ENCODE assay signal across 10 mouse cellular contexts in genomic region chr2:170175190-170175589, GRCm38 (mm10). TPM values are rescaled to one million over a fixed set of nuclear protein-coding genes. Genes with fewer than 3 reads are reported as not detected.
A peak's percentile ranks its signal among the peaks of the same experiment; 100 is the strongest.
DNase-seq lines count a peak whose midpoint lies in the region; ATAC-seq and TF ChIP-seq lines count a peak whose summit lies in the region.
"Had no signal": no experiment of that assay in that cellular context is flagged by ENCODE, and none has a peak within 500 bp of the region (broad histone marks: within the 10 kb centered on the region; RNA-seq: fewer than 3 reads in every experiment).

No protein-coding gene starts in this region.

- peak; percentile 79 for DNase-seq in heart, adult 11 months
- DNase-seq in heart, postnatal 10 days: no peak
- no peak for DNase-seq in kidney, postnatal 4 days
- DNase-seq in thymus, adult 2 months: no peak
- no peak for DNase-seq in thymus, postnatal 14 days
- DNase-seq in B cell, adult 2 months: no peak
- no peak for DNase-seq in left cerebral cortex, adult 8-10 months (ENCODE audit: low spot score in 2 of 2)
- DNase-seq: gastrocnemius, postnatal 14 days; lung, adult 18-20 months had no signal

- H3K27ac ChIP-seq in kidney, embryonic 14.5 days (ENCODE audit: low read depth, low read length): peak overlapping the region; percentile 67
- H3K27ac ChIP-seq in thymus, adult 2 months (ENCODE audit: control insufficient read depth, insufficient read depth, low read length): peak overlapping the region; percentile 85

- H3K36me3 ChIP-seq in kidney, embryonic 14.5 days (ENCODE audit: control insufficient read depth, insufficient read depth, low read length): no peaks in the 10 kb centered on the region
- H3K36me3 ChIP-seq in thymus, adult 2 months (ENCODE audit: control insufficient read depth, insufficient read depth, low read length): no peaks in the 10 kb centered on the region

- 71% methylated on average over 3 of the region's 3 CpGs for WGBS in kidney, embryonic 14.5 days
- WGBS in thymus, adult 2 months: 71% methylated on average over 3 of the region's 3 CpGs

- TF ChIP-seq CTCF in thymus, adult 2 months (IDR thresholded peaks at IDR 0.05; ENCODE audit: borderline replicate concordance, control insufficient read depth, extremely low read depth, insufficient read depth, low read length, poor library complexity): no peak

- H3K4me3 ChIP-seq in kidney, embryonic 14.5 days (ENCODE audit: low read length): no peak overlapping the region
- H3K4me3 ChIP-seq in thymus, adult 2 months (ENCODE audit: control insufficient read depth, insufficient read depth, low read length): no peak overlapping the region

- TF ChIP-seq POLR2A in thymus, adult 2 months (IDR thresholded peaks at IDR 0.05; ENCODE audit: control insufficient read depth, extremely low read depth, insufficient read depth, low read length, poor library complexity): no peak

- H3K9ac ChIP-seq in kidney, embryonic 14.5 days (ENCODE audit: low read depth, low read length): no peak overlapping the region

- H3K4me2 ChIP-seq in kidney, embryonic 14.5 days (replicated peaks; ENCODE audit: low read depth, low read length): no peak overlapping the region

- H3K27me3 ChIP-seq in kidney, embryonic 14.5 days (ENCODE audit: control insufficient read depth, insufficient read depth, low read length): no peaks in the 10 kb centered on the region
- no peaks in the 10 kb centered on the region for H3K27me3 ChIP-seq in thymus, adult 2 months (ENCODE audit: control insufficient read depth, insufficient read depth, low read length)

- peaks cover 36% of the 10 kb centered on the region for H3K4me1 ChIP-seq in kidney, embryonic 14.5 days (ENCODE audit: control insufficient read depth, insufficient read depth, low read length)
- peaks cover 22% of the 10 kb centered on the region for H3K4me1 ChIP-seq in thymus, adult 2 months (replicated peaks; ENCODE audit: control insufficient read depth, insufficient read depth, low read length)

- no peaks in the 10 kb centered on the region for H3K9me3 ChIP-seq in kidney, embryonic 14.5 days (ENCODE audit: control insufficient read depth, low read length)

- no peak for ATAC-seq in kidney, embryonic 14.5 days (ENCODE audit: low FRiP score, low TSS enrichment)

- intact Hi-C loops in heart, postnatal 10 days (cut with DNase I): no loop called here

RNA-seq across cellular contexts. Expression of gene Zfp217, which starts 27.3 kb away (rescaled TPM):
- total RNA-seq in heart, postnatal 10 days (2021): 10 to 100 TPM; 14.4 to 17.7 TPM
- 5.6 and 6.0 TPM in 2 replicates for polyA plus RNA-seq in kidney, embryonic 14.5 days (2014; fragmentation: Nextera tagmentation; extraction: Ambion mirVana)
- polyA plus RNA-seq in thymus, adult 2 months (2012; rRNA removed): 32.1 and 41.0 TPM in 2 replicates
- 1 to 10 TPM; 2.5 to 4.4 (median 3.3) TPM for total RNA-seq in left cerebral cortex, adult 8-10 months (2022)
